Mouse (Mus musculus) ES-E14 (cell line): ENCODE measurements around the gene Gtf2ird2. TPM values are rescaled to one million over a fixed set of nuclear protein-coding genes. Genes with fewer than 3 reads are reported as not detected.

ENCODE experiments used
- DNase-seq: peaks from one replicate; pipeline ENCODE4 v3.0.0-alpha.2; 2013; ENCODE audit warnings: low read depth, low spot score
- H3K27ac ChIP-seq: 2 replicates; pipeline ENCODE4 v1.5.1; 2012; ENCODE audit warnings: low read depth, mild to moderate bottlenecking, low read length, moderate library complexity, mixed read lengths; ENCODE audit not compliant: poor library complexity, insufficient read depth, severe bottlenecking
- H3K36me3 ChIP-seq: 2 replicates; pipeline ENCODE4 v1.6.1; 2012; ENCODE audit warnings: mild to moderate bottlenecking, low read length, moderate library complexity, mixed read lengths; ENCODE audit not compliant: control insufficient read depth, poor library complexity, insufficient read depth, severe bottlenecking
- H3K4me1 ChIP-seq, 2 experiments: fragments of 150-350 bp in 1 of 2; sonication (generic) in 1 of 2; 2 replicates each; pipeline ENCODE4 v1.6.1; 2012; ENCODE audit warnings: low read length in 2 of 2, mild to moderate bottlenecking in 1 of 2, mixed read lengths in 1 of 2; ENCODE audit not compliant: control insufficient read depth in 2 of 2, insufficient read depth in 2 of 2, poor library complexity in 1 of 2
- H3K4me3 ChIP-seq, 2 experiments: fragments of 150-350 bp in 1 of 2; sonication (generic) in 1 of 2; 2 replicates each; pipeline ENCODE4 v1.5.1; 2012; ENCODE audit warnings: low read length in 2 of 2, low read depth in 1 of 2, mild to moderate bottlenecking in 1 of 2, mixed read lengths in 1 of 2; ENCODE audit not compliant: insufficient read depth in 1 of 2, poor library complexity in 1 of 2, severe bottlenecking in 1 of 2
- H3K9ac ChIP-seq: 2 replicates; pipeline ENCODE4 v1.6.1; 2012; ENCODE audit warnings: low read depth, mild to moderate bottlenecking, low read length, mixed read lengths; ENCODE audit not compliant: poor library complexity, insufficient read depth, severe bottlenecking
- H3K9me3 ChIP-seq: fragments of 150-350 bp; sonication (generic); 2 replicates; pipeline ENCODE4 v1.6.1; 2012; ENCODE audit warnings: low read depth, mild to moderate bottlenecking, low read length; ENCODE audit not compliant: control insufficient read depth, insufficient read depth
- CHD2 ChIP-seq: IDR thresholded peaks from 2 replicates; pipeline ENCODE4 v1.6.1; 2014; ENCODE audit warnings: mild to moderate bottlenecking, low read depth, low read length, inconsistent platforms
- HCFC1 ChIP-seq: IDR thresholded peaks from 2 replicates; pipeline ENCODE4 v1.6.1; 2012; ENCODE audit warnings: low read length, inconsistent platforms, borderline replicate concordance; ENCODE audit not compliant: insufficient read depth
- MAFK ChIP-seq: IDR thresholded peaks from 2 replicates; pipeline ENCODE4 v1.6.1; 2014; ENCODE audit warnings: mild to moderate bottlenecking, low read depth, low read length, inconsistent platforms; ENCODE audit not compliant: insufficient read depth
- ZC3H11A ChIP-seq: IDR thresholded peaks from 2 replicates; pipeline ENCODE4 v1.6.1; 2012; ENCODE audit warnings: low read depth, mild to moderate bottlenecking, inconsistent platforms, low read length, borderline replicate concordance
- ZNF384 ChIP-seq: IDR thresholded peaks from 2 replicates; pipeline ENCODE4 v1.6.1; 2012; ENCODE audit warnings: low read depth, low read length, inconsistent platforms
- in situ Hi-C, 2 experiments: fragments of 600-800 bp; cut with MboI; formaldehyde crosslinking; loops; one replicate each; pipeline ENCODE4 v1.15.1; 2025; ENCODE audit warnings: low sequenced_read_pairs in 2 of 2, inconsistent platforms in 1 of 2; ENCODE audit not compliant: unreplicated experiment in 2 of 2
- total RNA-seq: library from RNA; depleted of rRNA; stranded (reverse); fragments of 300-350 nt; gene quantifications from 2 replicates; pipeline ENCODE4 v1.2.3, GENCODE M21; 2012

Gene Gtf2ird2
- total RNA-seq, 1 experiment, result 2.3 TPM

GRCm38 (mm10) chr5:134188571-134188970, 4.8 kb downstream of the Gtf2ird2 start:
- no peak for DNase-seq
- peaks cover 0 to 2% of the 10 kb centered on the region in 2 experiments; a peak in 1 of 4 replicates for H3K4me1 ChIP-seq
- no peak overlapping the region for H3K27ac ChIP-seq
- no peaks in the 10 kb centered on the region for H3K36me3 ChIP-seq
- TF ChIP-seq CHD2 (no peak), ZNF384 (peak; percentile 36; the same call in 1 of the 2 replicates)
- no peaks in the 10 kb centered on the region for H3K9me3 ChIP-seq
- H3K4me3 ChIP-seq, result no peak overlapping the region
- in situ Hi-C loops, result loop anchor here in 1 of 2 experiments (10.0 kb wide), 2 partner anchors 156 to 276 kb away; no protein-coding TSS in a partner anchor
- 0 out of 2 replicates have a peak overlapping the region, but pooled peaks have one; percentile 16 for H3K9ac ChIP-seq

GRCm38 (mm10) chr5:134193664-134194063, 9.8 kb downstream of the Gtf2ird2 start:
- Histone ChIP-seq H3K4me3 (no peak overlapping the region), H3K4me1 (no peaks in the 10 kb centered on the region), H3K36me3 (peaks cover 3% of the 10 kb centered on the region; the same call in 1 of the 2 replicates), H3K9me3 (no peaks in the 10 kb centered on the region), H3K27ac (no peak overlapping the region), H3K9ac (no peak overlapping the region)
- in situ Hi-C loops, result no loop called here
- TF ChIP-seq ZC3H11A (no peak), HCFC1 (no peak), MAFK (no peak), CHD2 (no peak), ZNF384 (no peak)
- no peak for DNase-seq

GRCm38 (mm10) chr5:134206721-134207120, 22.9 kb downstream of the Gtf2ird2 start:
- no peak overlapping the region; the same call in 1 of the 2 replicates for H3K27ac ChIP-seq
- in situ Hi-C loops, result no loop called here
- no peak for DNase-seq

DNA sequence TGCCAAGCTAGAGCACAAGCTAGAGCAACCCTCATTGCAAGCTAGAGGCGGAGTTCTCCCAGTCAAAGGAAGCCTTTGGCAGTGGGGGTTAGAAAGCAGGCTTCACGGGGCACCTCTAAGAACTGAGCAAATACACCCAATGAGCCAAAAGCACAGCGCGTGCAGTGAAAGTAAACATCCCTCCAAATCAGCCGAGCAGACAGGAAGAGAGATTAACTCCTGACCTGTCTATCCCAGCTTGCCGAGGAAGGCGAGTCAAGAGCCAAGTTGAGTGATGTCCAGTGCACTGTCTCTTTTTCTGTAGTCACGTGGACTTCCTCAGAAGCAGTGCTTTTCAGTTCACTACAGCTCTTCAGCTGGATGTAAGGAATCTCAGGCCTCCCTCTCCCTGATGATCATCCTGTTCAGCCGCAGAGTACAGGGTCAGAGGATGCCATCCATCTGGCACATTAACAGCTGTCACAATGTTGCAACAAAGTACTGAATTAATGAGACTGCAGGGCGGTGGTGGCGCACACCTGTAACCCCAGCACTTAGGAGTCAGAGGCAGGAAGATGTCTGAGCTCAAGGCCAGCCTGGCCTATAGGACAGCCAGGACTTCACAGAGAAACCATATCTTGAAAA, 26.2 kb downstream of the Gtf2ird2 start:
- Histone ChIP-seq H3K9ac (no peak overlapping the region), H3K27ac (no peak overlapping the region), H3K9me3 (no peaks in the 10 kb centered on the region), H3K4me1 (no peaks in the 10 kb centered on the region), H3K4me3 (no peak overlapping the region), H3K36me3 (no peaks in the 10 kb centered on the region)
- DNase-seq, result no peak
- in situ Hi-C loops, result no loop called here
- TF ChIP-seq MAFK (no peak), ZC3H11A (no peak), CHD2 (no peak), HCFC1 (no peak), ZNF384 (no peak)

More at GRCm38 (mm10) chr5:134206721-134207120, 22.9 kb downstream of the Gtf2ird2 start:
- TF ChIP-seq ZC3H11A (no peak), ZNF384 (no peak), HCFC1 (no peak), CHD2 (no peak), MAFK (no peak)
- H3K9ac ChIP-seq, result no peak overlapping the region
- H3K4me3 ChIP-seq, result no peak overlapping the region
- H3K9me3 ChIP-seq, result no peaks in the 10 kb centered on the region
- H3K4me1 ChIP-seq, result no peaks in the 10 kb centered on the region
- H3K36me3 ChIP-seq, result no peaks in the 10 kb centered on the region
